Mouse (Mus musculus) embryonic facial prominence, embryonic 10.5 days (tissue): ENCODE data around the gene Hectd2. TPM values are rescaled to one million over a fixed set of nuclear protein-coding genes. Genes with fewer than 3 reads are reported as not detected.

Source experiments
- DNase-seq: peaks from one replicate; pipeline ENCODE4 v3.0.0-alpha.2; 2017; ENCODE audit warnings: low spot score
- H3K27ac ChIP-seq: fragments of 300-500 bp; sonication (generic); replicated peaks from 2 replicates; pipeline ENCODE4 v1.5.1; 2016; ENCODE audit warnings: mild to moderate bottlenecking
- H3K27me3 ChIP-seq: fragments of 300-500 bp; sonication (generic); replicated peaks from 2 replicates; pipeline ENCODE4 v1.6.1; 2016; ENCODE audit warnings: low read depth, mild to moderate bottlenecking; ENCODE audit not compliant: poor library complexity, severe bottlenecking
- H3K36me3 ChIP-seq: fragments of 300-500 bp; sonication (generic); replicated peaks from 2 replicates; pipeline ENCODE4 v1.6.1; 2016; ENCODE audit warnings: mild to moderate bottlenecking, moderate library complexity
- H3K4me1 ChIP-seq: fragments of 300-500 bp; sonication (generic); 2 replicates; pipeline ENCODE4 v1.6.1; 2016
- H3K4me3 ChIP-seq: fragments of 300-500 bp; sonication (generic); 2 replicates; pipeline ENCODE4 v1.5.1; 2016; ENCODE audit warnings: mild to moderate bottlenecking, moderate library complexity
- H3K9me3 ChIP-seq: fragments of 300-500 bp; sonication (generic); 2 replicates; pipeline ENCODE4 v1.6.1; 2016; ENCODE audit warnings: mild to moderate bottlenecking
- WGBS: fragments of 180-500 bp; shearing (Covaris S2); methylation state at CpG from one replicate; pipeline ENCODE4 v1.1.7; 2016; 5-methylcytosine and 5-hydroxymethylcytosine counted together
- polyA plus RNA-seq: library from polyadenylated mRNA; unstranded; fragments of >200 nt; fragmentation: Nextera tagmentation; extraction: Ambion mirVana; gene quantifications from 2 replicates; pipeline ENCODE4 v1.2.1, GENCODE M21; 2016

The Hectd2 gene
- 2.2 and 2.3 TPM in 2 replicates for polyA plus RNA-seq

- H3K4me3 ChIP-seq = peak within 1 kb of the TSS; percentile 81
- no peaks in the 10 kb centered on the region for H3K9me3 ChIP-seq
- whole genome bisulfite sequencing = 10% methylated on average over 92 of the region's 92 CpGs
- peaks cover 41% of the 10 kb centered on the region for H3K27me3 ChIP-seq
- no peaks in the 10 kb centered on the region for H3K36me3 ChIP-seq
- peak; percentile 64 for DNase-seq
- peaks cover 8% of the 10 kb centered on the region for H3K4me1 ChIP-seq
- peak within 1 kb of the TSS; percentile 89 for H3K27ac ChIP-seq
Observed at GRCm38 (mm10) chr19:36554046-36554784, at the start of gene Hectd2. Hectd2 (plus strand) TSS chr19:36554639.

GRCm38 (mm10) chr19:36504716-36505115 lies 49.7 kb upstream of the Hectd2 start:
- WGBS = 88% methylated on average over 2 of the region's 2 CpGs
- DNase-seq = no peak
- no peaks in the 10 kb centered on the region for H3K9me3 ChIP-seq

GRCm38 (mm10) chr19:36511305-36511704 lies 43.1 kb upstream of the Hectd2 start:
- DNase-seq = no peak

More at GRCm38 (mm10) chr19:36504716-36505115, 49.7 kb upstream of the Hectd2 start:
- Histone ChIP-seq H3K27ac (no peak overlapping the region), H3K36me3 (no peaks in the 10 kb centered on the region), H3K27me3 (no peaks in the 10 kb centered on the region), H3K4me3 (no peak overlapping the region), H3K4me1 (no peaks in the 10 kb centered on the region)

GRCm38 (mm10) chr19:36518461-36518860 lies 36.0 kb upstream of the Hectd2 start:
- Histone ChIP-seq H3K4me1 (no peaks in the 10 kb centered on the region), H3K36me3 (no peaks in the 10 kb centered on the region), H3K27me3 (no peaks in the 10 kb centered on the region), H3K27ac (no peak overlapping the region), H3K4me3 (no peak overlapping the region), H3K9me3 (no peaks in the 10 kb centered on the region)
- DNase-seq = no peak
- WGBS = 82% methylated on average over 2 of the region's 2 CpGs

More at GRCm38 (mm10) chr19:36511305-36511704, 43.1 kb upstream of the Hectd2 start:
- Histone ChIP-seq H3K9me3 (no peaks in the 10 kb centered on the region), H3K27me3 (no peaks in the 10 kb centered on the region), H3K27ac (no peak overlapping the region), H3K4me1 (no peaks in the 10 kb centered on the region), H3K36me3 (no peaks in the 10 kb centered on the region), H3K4me3 (no peak overlapping the region)
- 80% methylated on average over 1 of the region's 1 CpGs for WGBS

GRCm38 (mm10) chr19:36521568-36521967 lies 32.9 kb upstream of the Hectd2 start:
- no peaks in the 10 kb centered on the region for H3K4me1 ChIP-seq
- DNase-seq = no peak
- no peak overlapping the region for H3K4me3 ChIP-seq
- H3K36me3 ChIP-seq = no peaks in the 10 kb centered on the region
- 90% methylated on average over 2 of the region's 2 CpGs for WGBS
- H3K27me3 ChIP-seq = no peaks in the 10 kb centered on the region
- H3K27ac ChIP-seq = no peak overlapping the region
- H3K9me3 ChIP-seq = no peaks in the 10 kb centered on the region

GRCm38 (mm10) chr19:36522558-36523195 lies 31.8 kb upstream of the Hectd2 start:
- DNase-seq = no peak
- Histone ChIP-seq H3K36me3 (no peaks in the 10 kb centered on the region), H3K27ac (no peak overlapping the region), H3K27me3 (no peaks in the 10 kb centered on the region), H3K4me3 (no peak overlapping the region), H3K4me1 (no peaks in the 10 kb centered on the region), H3K9me3 (no peaks in the 10 kb centered on the region)
- WGBS = 78% methylated on average over 3 of the region's 3 CpGs

GRCm38 (mm10) chr19:36525071-36525470 lies 29.4 kb upstream of the Hectd2 start:
- Histone ChIP-seq H3K27me3 (no peaks in the 10 kb centered on the region), H3K4me1 (no peaks in the 10 kb centered on the region), H3K9me3 (no peaks in the 10 kb centered on the region), H3K36me3 (no peaks in the 10 kb centered on the region), H3K27ac (no peak overlapping the region), H3K4me3 (no peak overlapping the region)
- no peak for DNase-seq

GRCm38 (mm10) chr19:36533082-36533481 lies 21.4 kb upstream of the Hectd2 start:
- no peaks in the 10 kb centered on the region for H3K9me3 ChIP-seq
- H3K36me3 ChIP-seq = no peaks in the 10 kb centered on the region
- peak; percentile 27 for DNase-seq
- no peak overlapping the region for H3K4me3 ChIP-seq
- H3K27ac ChIP-seq = no peak overlapping the region
- H3K4me1 ChIP-seq = peaks cover 22% of the 10 kb centered on the region
- WGBS = 51% methylated on average over 5 of the region's 5 CpGs
- H3K27me3 ChIP-seq = peaks cover 12% of the 10 kb centered on the region

GRCm38 (mm10) chr19:36534011-36534765 lies 20.3 kb upstream of the Hectd2 start:
- no peaks in the 10 kb centered on the region for H3K36me3 ChIP-seq
- no peaks in the 10 kb centered on the region for H3K9me3 ChIP-seq
- H3K4me1 ChIP-seq = peaks cover 22% of the 10 kb centered on the region
- WGBS = 47% methylated on average over 17 of the region's 17 CpGs
- peak overlapping the region; percentile 41 for H3K4me3 ChIP-seq
- peak overlapping the region; percentile 65 for H3K27ac ChIP-seq
- H3K27me3 ChIP-seq = peaks cover 12% of the 10 kb centered on the region
- DNase-seq = peak; percentile 52

- H3K36me3 ChIP-seq = no peaks in the 10 kb centered on the region
- H3K4me3 ChIP-seq = peak overlapping the region; percentile 41
- no peaks in the 10 kb centered on the region for H3K9me3 ChIP-seq
- WGBS = 30% methylated on average over 8 of the region's 8 CpGs
- peak overlapping the region; percentile 65 for H3K27ac ChIP-seq
- peaks cover 12% of the 10 kb centered on the region for H3K27me3 ChIP-seq
- H3K4me1 ChIP-seq = peaks cover 22% of the 10 kb centered on the region
- DNase-seq = no peak
Observed at GRCm38 (mm10) chr19:36534766-36535140, 19.7 kb upstream of the Hectd2 start.

- peaks cover 22% of the 10 kb centered on the region for H3K4me1 ChIP-seq
- no peak overlapping the region for H3K27ac ChIP-seq
- 35% methylated on average over 2 of the region's 2 CpGs for WGBS
- no peak for DNase-seq
- H3K36me3 ChIP-seq = no peaks in the 10 kb centered on the region
- H3K4me3 ChIP-seq = no peak overlapping the region
- no peaks in the 10 kb centered on the region for H3K9me3 ChIP-seq
- H3K27me3 ChIP-seq = peaks cover 12% of the 10 kb centered on the region
Observed at GRCm38 (mm10) chr19:36535186-36535585, 19.3 kb upstream of the Hectd2 start.

GRCm38 (mm10) chr19:36535878-36536277 lies 18.6 kb upstream of the Hectd2 start:
- WGBS = 44% methylated on average over 6 of the region's 6 CpGs
- no peak overlapping the region for H3K4me3 ChIP-seq
- no peaks in the 10 kb centered on the region for H3K36me3 ChIP-seq
- peaks cover 22% of the 10 kb centered on the region for H3K4me1 ChIP-seq
- DNase-seq = no peak
- H3K9me3 ChIP-seq = no peaks in the 10 kb centered on the region
- H3K27me3 ChIP-seq = peaks cover 12% of the 10 kb centered on the region
- no peak overlapping the region for H3K27ac ChIP-seq
